Mouse (Mus musculus) liver, adult 2 months (tissue): ENCODE data around the gene Gm17571. TPM values are rescaled to one million over a fixed set of nuclear protein-coding genes. Genes with fewer than 3 reads are reported as not detected.

ENCODE experiments used
- DNase-seq: peaks from one replicate; pipeline ENCODE4 v3.0.0-alpha.2; 2011; ENCODE audit warnings: low read depth, low spot score; ENCODE audit errors: extremely low read depth
- H3K27ac ChIP-seq: fragments of 200-500 bp; replicated peaks from 2 replicates; pipeline ENCODE4 v1.5.1; 2012; ENCODE audit warnings: low read depth, mild to moderate bottlenecking, control low read depth, inconsistent platforms, low read length; ENCODE audit not compliant: insufficient read depth
- H3K27me3 ChIP-seq: fragments of 200-500 bp; 2 replicates; pipeline ENCODE4 v1.6.1; 2012; ENCODE audit warnings: mild to moderate bottlenecking, moderate library complexity, low read length, inconsistent platforms; ENCODE audit not compliant: control insufficient read depth, insufficient read depth
- H3K36me3 ChIP-seq: fragments of 200-500 bp; 2 replicates; pipeline ENCODE4 v1.6.1; 2012; ENCODE audit warnings: low read length, inconsistent platforms; ENCODE audit not compliant: control insufficient read depth, insufficient read depth
- H3K4me1 ChIP-seq: fragments of 200-500 bp; 2 replicates; pipeline ENCODE4 v1.6.1; 2011; ENCODE audit warnings: low read length; ENCODE audit not compliant: control insufficient read depth, insufficient read depth
- H3K4me3 ChIP-seq: fragments of 200-500 bp; 2 replicates; pipeline ENCODE4 v1.5.1; 2011; ENCODE audit warnings: low read depth, mild to moderate bottlenecking, control low read depth, low read length, moderate library complexity; ENCODE audit not compliant: insufficient read depth
- H3K79me2 ChIP-seq: fragments of 200-500 bp; 2 replicates; pipeline ENCODE4 v1.6.1; 2012; ENCODE audit warnings: inconsistent platforms, mild to moderate bottlenecking, low read length, moderate library complexity; ENCODE audit not compliant: control insufficient read depth, insufficient read depth
- H3K9ac ChIP-seq: fragments of 200-500 bp; 2 replicates; pipeline ENCODE4 v1.6.1; 2012; ENCODE audit warnings: low read depth, mild to moderate bottlenecking, control low read depth, inconsistent platforms, low read length
- CTCF ChIP-seq: fragments of 200-500 bp; IDR thresholded peaks from 2 replicates; pipeline ENCODE4 v1.5.1; 2011; ENCODE audit warnings: low read depth, low read length, control low read depth
- POLR2A ChIP-seq: fragments of 200-500 bp; IDR thresholded peaks from 2 replicates; pipeline ENCODE4 v1.6.1; 2011; ENCODE audit warnings: low read length, control low read depth; ENCODE audit not compliant: insufficient read depth; ENCODE audit errors: extremely low read depth
- WGBS: fragments of 180-500 bp; shearing (Covaris S2); methylation state at CpG from one replicate; pipeline ENCODE4 v1.1.7; 2018; 5-methylcytosine and 5-hydroxymethylcytosine counted together
- polyA plus RNA-seq: library from polyadenylated mRNA; depleted of rRNA; stranded (reverse); fragments of >200 nt; gene quantifications from 2 replicates; pipeline ENCODE4 v1.2.3, GENCODE M21; 2012
- total RNA-seq: library from RNA; depleted of rRNA; stranded (reverse); fragments of >200 nt; gene quantifications from 2 replicates; pipeline ENCODE4 v1.2.3, GENCODE M21; 2014

The Gm17571 gene
- total and polyA plus RNA-seq, 2 experiments, result not detected

DNA sequence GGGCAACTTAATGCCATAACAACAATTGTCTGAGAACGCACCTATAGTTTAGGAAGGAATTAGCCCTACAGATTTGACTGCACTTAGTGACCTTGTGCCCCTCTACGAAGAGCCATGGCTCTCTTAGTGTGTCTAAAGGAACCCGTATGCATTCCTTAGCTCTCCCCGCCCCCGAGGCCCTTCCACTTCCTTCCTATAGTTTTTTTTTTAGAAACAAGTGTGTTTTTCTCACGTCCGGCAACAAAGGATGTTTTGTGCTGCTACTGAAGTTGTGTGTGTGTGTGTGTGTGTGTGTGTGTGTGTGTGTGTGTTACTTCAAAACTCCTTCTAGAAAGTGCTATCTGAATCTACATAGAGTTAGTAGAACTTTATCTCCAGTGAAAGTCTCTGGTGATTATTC, 23.5 kb upstream of the Gm17571 start:
- TF ChIP-seq CTCF, result no peak
- no peak for TF ChIP-seq POLR2A

DNA sequence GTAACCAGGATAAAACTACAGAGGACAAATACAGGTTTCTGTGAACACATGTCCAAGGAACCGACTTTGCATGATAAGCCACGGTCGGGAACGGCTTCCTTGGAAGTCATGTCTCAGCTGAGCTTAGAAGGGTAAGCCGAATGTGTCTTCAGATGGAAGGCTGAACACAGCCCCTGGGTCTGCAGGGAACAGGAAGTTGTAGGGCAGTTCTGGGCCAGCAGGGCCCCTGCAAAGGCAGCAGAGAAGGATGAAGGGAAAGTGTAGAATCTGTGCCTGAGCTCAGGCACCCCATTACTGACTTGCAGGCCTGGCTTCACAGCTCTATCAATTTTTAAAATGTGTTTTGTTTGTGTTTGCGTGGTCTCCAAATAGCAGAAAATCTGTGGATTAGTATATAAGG, 22.2 kb upstream of the Gm17571 start:
- Histone ChIP-seq H3K9ac (no peak overlapping the region), H3K36me3 (no peaks in the 10 kb centered on the region), H3K4me1 (peaks cover 16% of the 10 kb centered on the region), H3K79me2 (no peaks in the 10 kb centered on the region), H3K27ac (0 out of 2 replicates have a peak overlapping the region, but pooled peaks have one; percentile 27), H3K27me3 (no peaks in the 10 kb centered on the region), H3K4me3 (no peak overlapping the region)
- 72% methylated on average over 6 of the region's 6 CpGs for WGBS
- DNase-seq, result no peak
- TF ChIP-seq POLR2A (no peak), CTCF (no peak)

More for the DNA sequence above, 23.5 kb upstream of the Gm17571 start:
- H3K9ac ChIP-seq, result no peak overlapping the region
- peak; percentile 6 for DNase-seq
- WGBS, result 68% methylated on average over 7 of the region's 7 CpGs
- H3K27me3 ChIP-seq, result no peaks in the 10 kb centered on the region
- no peak overlapping the region for H3K27ac ChIP-seq
- no peak overlapping the region for H3K4me3 ChIP-seq
- H3K79me2 ChIP-seq, result no peaks in the 10 kb centered on the region
- H3K36me3 ChIP-seq, result no peaks in the 10 kb centered on the region
- H3K4me1 ChIP-seq, result peaks cover 16% of the 10 kb centered on the region

DNA sequence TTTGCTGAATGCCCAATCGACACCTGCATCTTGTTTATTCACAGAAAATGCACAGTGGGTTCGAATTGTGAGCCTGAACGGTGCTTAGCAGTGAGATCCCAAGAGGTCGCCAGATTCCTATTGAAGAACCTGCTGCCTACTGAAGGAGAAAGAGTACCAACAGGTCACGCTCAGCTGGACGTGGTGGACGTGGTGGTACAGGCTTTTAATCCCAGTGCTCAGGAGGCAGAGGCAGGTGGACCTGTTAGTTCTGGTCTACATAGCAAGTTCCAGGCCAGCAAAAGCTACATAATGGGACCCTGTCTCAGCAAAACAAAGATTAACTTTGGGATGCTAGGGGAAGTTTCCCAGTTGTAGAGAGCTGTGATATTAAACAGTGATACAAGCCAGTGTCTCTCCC, 21.2 kb upstream of the Gm17571 start:
- TF ChIP-seq CTCF, result no peak
- no peak for TF ChIP-seq POLR2A
- no peak overlapping the region for H3K9ac ChIP-seq
- H3K4me3 ChIP-seq, result no peak overlapping the region
- H3K4me1 ChIP-seq, result peaks cover 16% of the 10 kb centered on the region
- DNase-seq, result no peak
- no peaks in the 10 kb centered on the region for H3K27me3 ChIP-seq
- no peaks in the 10 kb centered on the region for H3K79me2 ChIP-seq
- H3K27ac ChIP-seq, result no peak overlapping the region
- WGBS, result 84% methylated on average over 7 of the region's 7 CpGs
- H3K36me3 ChIP-seq, result no peaks in the 10 kb centered on the region

DNA sequence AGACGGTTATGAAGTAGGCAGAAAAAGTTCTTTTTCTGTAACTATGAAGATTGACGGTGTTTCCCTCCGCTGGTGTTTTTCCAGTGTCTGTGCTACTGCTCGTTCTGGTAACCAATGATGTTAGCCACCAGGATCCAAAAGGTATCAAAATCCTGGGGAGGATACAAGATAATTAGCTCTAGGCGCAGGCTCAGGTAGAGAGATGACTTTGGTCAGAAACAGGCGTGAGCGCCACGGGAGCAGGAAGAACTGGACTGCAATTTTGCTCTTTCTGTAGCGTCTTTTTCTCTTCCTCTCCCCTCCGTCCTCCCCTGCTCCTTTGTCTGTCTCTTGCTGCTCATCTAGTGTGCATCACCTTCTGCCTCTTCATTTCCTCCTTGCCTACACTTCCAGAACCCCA, 20.3 kb upstream of the Gm17571 start:
- peaks cover 16% of the 10 kb centered on the region for H3K4me1 ChIP-seq
- H3K9ac ChIP-seq, result no peak overlapping the region
- no peaks in the 10 kb centered on the region for H3K79me2 ChIP-seq
- peak overlapping the region; percentile 66 for H3K27ac ChIP-seq
- no peaks in the 10 kb centered on the region for H3K36me3 ChIP-seq
- TF ChIP-seq POLR2A (no peak), CTCF (no peak)
- H3K4me3 ChIP-seq, result no peak overlapping the region
- H3K27me3 ChIP-seq, result no peaks in the 10 kb centered on the region
- 70% methylated on average over 10 of the region's 10 CpGs for WGBS
- no peak for DNase-seq

DNA sequence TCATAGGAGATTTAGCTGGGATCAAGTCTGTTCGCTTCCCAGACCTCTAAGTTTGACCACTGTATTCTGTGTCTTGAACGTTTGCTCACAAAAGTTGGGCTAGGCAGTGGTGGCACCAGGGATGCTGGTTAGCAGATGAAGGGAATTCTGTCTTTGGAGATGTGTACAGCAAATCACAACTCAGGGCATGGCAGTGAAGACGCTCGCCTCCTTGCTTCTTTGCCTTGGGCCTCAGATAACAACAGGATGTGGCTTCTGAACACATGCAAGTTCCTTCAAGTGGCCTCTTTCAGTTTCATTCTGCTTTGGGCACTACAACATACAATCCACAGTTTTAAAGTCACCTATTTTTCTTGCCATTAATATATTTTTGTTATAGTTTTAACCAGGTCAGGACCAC, 19.8 kb upstream of the Gm17571 start:
- Histone ChIP-seq H3K4me1 (peaks cover 16% of the 10 kb centered on the region), H3K27me3 (no peaks in the 10 kb centered on the region), H3K4me3 (no peak overlapping the region), H3K27ac (peak overlapping the region; percentile 46), H3K9ac (no peak overlapping the region), H3K36me3 (no peaks in the 10 kb centered on the region), H3K79me2 (no peaks in the 10 kb centered on the region)
- no peak for TF ChIP-seq POLR2A
- no peak for TF ChIP-seq CTCF
- DNase-seq, result peak; percentile 31
- WGBS, result 73% methylated on average over 4 of the region's 4 CpGs

DNA sequence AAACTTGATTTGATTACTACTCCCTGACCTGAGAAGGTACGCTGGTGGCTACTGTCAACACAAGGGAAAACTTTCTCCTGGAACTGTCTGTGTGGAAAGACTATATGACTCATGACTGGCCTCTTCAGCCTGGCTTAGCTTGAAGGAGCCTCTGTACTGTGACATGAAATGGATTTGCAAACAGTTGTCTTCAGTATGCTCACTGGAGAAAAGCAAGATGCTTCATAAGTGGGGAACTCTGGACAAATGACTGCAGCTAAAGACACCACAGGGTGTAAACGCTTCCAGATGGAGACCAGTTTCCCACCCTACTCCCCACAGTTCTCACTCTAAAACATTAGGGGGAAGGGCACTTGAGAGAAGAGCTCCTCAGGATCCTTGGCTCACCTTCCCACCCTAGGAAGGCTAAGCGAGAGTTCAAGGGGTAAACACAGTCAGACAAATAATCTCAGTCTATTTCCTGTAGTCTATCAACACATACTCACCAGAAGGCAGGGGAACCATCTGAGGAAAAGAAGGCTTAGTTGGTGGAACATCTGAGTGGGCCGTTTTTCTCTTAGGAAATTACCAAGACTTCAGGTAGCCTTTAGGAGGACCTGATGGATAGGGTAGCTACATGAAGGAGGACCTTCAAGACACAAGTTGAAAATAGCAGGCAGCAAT, 18.9 kb upstream of the Gm17571 start:
- H3K27ac ChIP-seq, result no peak overlapping the region; the same call in 1 of the 2 replicates
- no peaks in the 10 kb centered on the region for H3K79me2 ChIP-seq
- no peak for DNase-seq
- H3K9ac ChIP-seq, result no peak overlapping the region
- H3K27me3 ChIP-seq, result no peaks in the 10 kb centered on the region
- no peak for TF ChIP-seq POLR2A
- TF ChIP-seq CTCF, result no peak
- whole genome bisulfite sequencing, result 69% methylated on average over 4 of the region's 4 CpGs
- no peak overlapping the region for H3K4me3 ChIP-seq
- H3K36me3 ChIP-seq, result no peaks in the 10 kb centered on the region
- H3K4me1 ChIP-seq, result peaks cover 14% of the 10 kb centered on the region
